Mouse (Mus musculus) CD4-positive helper T cell, adult 2 months (primary cell): ENCODE results near the gene Cacna2d1.

Experiments
- DNase-seq: peaks from one replicate; pipeline ENCODE4 v3.0.0-alpha.2; 2012; ENCODE audit warnings: low read depth, missing footprints, low spot score

Gene Cacna2d1

DNA sequence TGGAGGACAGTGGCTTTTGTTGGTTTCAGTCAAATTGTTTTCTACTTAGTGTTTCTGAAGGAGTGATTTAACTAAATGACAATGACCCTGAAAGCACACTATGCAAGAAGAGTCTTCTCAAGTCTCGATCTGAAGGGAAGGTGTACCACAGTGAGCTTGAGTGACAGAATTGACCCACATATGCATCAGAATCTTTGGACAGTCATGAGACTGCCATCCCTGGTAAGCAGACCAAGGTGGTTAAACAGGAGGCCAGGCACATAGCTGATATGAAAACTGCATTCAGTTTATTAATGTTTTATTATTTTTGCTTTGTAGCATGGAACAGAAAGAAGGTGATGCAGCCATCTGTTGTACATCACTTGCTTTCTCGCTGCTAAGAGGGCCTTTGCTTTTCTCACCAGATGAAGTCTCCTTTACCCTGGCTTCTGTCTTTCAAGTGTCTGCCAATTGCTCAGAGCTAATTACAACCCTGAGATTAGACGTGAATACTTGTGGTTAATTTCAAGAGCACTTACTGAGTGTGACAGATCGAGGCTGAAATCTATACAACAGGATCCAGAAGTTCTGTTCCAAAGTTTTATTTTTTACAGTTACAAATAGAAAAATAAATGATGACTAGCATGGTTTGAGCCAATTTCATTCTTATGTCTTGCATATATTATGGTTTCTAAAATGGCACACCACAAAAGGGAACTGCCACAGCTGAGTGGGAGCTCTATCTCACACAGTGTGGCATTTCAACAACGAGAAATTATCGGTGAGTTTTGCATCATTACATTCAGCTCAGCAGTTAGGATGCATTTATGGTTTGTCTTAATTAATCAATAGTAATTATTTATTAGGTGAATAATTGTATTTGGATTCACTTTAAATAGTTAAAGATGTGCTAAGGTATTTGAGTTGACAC is 221.1 kb downstream of the Cacna2d1 start:
- no peak for DNase-seq

DNA sequence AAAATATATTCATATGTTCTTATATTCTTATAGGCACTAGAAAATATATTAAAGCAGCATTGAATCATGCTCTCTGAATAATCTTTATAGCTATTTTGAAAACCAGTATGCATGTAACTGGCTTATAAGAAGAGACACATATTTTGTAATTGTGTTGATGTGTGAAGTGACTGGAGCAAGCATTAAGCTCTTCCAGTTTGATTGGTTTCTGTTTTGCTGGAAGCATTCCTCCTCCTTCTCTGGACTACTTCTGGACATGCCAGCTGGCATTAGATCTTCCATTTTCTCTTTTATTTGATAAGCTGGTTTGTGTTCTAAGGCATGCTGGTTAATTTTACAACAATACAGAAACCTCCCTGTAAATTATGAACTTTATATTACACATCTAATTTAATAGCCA is 228.8 kb downstream of the Cacna2d1 start:
- no peak for DNase-seq

DNA sequence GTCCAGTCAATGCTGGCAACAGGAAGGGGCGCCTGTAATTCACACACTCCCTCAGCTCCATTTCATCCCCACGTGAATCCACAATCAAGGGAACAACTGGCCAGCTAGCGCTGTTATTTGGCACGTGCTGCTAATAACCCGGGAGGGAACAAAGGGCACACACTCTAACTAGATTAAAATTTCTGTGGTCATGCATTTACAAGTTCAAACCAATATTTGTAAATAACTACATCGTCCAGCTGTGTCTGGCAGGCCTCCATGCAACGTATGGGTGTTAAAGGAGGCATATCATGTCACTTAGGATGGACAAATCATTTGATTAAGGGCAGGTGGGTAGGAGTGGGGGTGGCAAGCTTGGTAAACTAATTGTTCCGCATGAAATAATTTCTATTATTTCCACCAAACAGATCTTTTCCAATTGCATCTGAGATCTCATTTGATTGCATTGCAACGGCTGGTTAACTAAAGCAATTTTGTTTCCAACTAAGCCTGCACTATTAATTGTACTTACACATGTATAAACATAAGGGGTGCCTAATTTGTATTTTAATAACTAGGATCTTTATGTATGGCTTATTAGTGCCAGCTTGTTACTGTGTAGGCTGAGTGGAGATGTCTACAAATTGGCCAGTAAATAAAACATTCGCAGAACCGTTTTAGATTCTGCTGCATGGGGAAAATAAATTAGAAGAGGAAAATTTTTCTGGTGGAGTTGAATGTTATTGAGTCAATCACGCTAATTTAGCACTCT is 231.8 kb downstream of the Cacna2d1 start:
- no peak for DNase-seq

DNA sequence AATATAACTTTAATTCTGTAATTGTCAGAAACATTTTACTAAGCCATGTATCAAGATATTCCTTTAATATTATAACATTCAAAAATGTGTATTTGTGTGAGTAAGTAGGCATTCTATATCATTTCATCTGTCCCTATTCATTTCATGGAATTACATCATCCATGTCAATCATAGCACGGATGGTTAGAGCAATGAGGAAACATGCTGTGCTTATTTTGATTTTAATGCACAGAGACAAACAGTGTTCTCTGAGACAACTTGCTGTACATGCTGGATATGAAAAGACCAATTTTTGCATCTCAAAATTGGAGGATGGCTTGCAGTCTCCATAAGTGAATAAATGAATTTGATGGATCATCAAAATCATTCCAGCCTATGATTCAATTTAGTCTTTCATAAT is 232.4 kb downstream of the Cacna2d1 start:
- no peak for DNase-seq

DNA sequence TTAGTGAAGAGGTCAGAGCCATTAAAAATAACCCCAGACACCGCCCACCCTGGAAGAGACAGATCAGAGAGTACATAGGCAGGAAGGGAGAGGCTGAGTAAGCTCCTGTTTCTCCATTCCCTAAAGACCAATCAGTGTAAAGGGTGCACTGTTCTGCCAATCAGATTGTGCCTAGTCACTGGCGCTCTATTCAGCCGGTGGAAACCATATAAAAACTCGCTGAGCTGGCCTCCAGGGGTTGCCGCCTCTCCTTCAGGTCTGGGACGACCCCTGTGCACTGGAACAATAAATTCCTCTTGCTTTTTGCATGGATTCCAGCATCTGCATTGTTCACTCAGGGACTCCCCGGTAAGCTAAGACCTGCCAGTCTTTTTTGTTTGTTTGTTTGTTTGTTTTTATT is 246.6 kb downstream of the Cacna2d1 start:
- DNase-seq, result no peak

DNA sequence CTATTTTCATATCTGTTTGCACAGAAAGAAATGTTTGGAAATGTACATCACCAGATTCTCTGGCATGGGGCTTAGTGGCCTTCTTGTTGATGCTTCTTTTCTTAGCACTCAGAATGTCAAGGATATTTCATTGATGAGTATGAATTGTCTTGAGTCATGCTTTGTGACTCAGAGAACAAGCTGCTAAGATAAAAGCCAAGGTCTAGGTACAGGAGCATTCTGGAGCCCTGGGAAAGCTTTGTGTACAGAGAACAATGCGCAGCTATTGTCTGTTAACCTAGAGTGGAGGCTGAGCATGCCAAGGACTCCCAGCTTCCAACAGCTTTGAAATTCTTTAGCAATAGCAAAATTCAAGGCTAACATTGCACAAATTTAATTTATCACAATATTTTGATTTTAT is 249.6 kb downstream of the Cacna2d1 start:
- no peak for DNase-seq

DNA sequence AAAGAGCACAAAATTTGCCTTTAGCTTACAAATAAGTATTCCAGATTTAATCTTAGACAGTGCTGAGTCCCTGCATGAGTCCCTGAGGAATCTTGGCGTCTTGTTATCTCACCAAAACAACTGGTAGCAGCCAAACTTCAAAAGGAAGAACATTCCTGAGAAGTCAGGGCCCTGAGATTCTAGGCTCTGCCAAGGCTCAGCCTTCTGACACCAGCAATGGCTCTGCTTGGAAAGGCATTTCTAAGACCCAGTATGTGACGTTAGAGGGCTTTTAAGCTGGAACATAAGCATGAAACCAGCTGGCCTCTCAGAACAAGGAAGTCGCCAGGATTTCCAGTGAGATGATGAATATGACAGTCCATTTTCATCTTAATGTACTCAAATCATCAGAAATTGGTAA is 253.4 kb downstream of the Cacna2d1 start:
- no peak for DNase-seq

DNA sequence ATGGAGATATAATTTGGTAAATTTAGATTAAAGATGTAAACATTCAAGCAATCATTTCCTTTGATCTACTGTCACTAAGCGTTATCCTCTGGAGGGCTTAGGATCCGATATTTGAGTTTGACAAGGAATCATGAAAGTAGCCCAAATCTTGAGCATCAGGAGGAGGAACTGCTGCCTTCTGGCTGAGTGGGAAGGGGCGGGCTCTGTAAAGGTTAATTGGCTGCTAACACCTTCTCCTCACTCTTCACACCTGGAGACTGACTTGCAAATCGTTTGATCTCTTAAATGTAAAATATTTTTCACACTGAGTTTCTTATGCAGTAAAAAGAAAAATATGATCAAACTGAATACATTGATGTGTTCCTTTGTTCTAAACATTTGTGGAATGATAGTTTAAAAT is 255.4 kb downstream of the Cacna2d1 start:
- no peak for DNase-seq

DNA sequence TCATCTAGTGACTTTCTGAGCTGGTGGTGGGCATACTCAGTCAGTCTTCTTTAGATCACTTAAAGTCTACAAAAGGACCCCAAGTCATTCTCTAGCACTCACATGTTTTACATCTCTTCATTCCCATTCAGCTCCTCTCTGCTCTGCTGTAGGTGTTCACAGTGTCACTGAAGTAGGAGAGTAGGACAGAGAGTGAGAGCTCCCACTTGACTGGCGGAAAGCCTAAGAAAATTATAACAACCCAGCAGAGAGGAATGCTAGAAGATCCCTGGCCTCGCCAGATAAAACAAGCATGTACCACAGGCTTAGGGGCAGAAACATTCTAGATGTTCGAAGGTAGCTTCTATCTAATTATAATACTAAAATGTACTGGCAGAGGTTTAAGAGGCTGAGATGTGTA is 256.7 kb downstream of the Cacna2d1 start:
- no peak for DNase-seq

DNA sequence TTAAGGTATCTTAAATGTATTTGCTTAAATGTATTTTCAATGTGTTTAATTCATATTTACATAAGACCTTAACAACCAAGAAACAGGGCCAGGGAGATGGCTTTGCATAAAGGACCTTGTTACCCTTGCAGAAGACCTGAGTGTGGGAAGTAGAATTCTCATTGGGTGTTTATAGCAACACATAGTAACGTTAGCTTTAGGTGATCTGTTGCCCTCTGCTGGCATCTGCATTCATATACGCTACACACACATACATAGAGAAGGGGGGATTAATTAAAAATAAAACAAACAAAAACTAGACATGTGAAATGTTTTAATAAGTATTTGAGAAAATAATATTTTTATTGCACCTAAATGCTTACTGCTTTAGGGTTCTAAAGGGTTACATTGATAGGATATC is 265.3 kb downstream of the Cacna2d1 start:
- no peak for DNase-seq

DNA sequence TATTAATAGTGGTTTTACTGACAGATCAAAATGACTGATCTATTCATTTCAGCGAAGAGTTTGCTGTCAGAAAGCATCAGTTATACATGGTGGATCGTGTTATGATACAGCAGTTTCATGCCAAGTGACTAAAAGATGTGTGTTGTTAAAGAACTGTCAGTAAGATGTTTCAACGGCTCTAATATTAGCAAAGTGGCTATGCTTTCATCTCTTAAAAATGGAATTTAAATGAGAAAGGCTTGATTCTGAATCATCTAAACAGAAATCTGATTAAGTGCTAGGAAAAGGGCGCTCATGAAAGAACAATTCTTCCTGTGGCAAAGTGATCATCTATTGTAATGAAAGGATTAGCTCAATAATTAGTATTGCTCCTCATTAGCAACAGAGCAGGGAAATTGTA is 287.5 kb downstream of the Cacna2d1 start:
- DNase-seq, result no peak

DNA sequence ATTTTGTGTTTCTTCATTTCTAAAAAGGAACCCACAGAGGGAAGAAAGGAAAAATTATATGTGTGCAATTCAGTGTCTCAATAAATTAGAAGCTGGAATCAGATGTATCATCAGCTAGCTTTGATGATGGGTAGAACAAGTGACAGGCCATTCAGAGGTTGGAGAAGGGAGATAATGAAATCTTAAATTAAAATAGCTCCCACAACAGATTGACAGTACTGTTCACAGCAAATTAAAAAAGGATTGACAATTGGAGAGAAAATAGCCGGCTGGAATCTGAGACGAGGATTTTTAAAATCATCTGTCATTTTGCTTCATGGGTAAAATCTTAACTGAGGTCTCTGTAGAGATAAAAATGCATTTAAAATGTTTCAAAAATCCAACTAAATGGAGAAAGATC is 290.9 kb downstream of the Cacna2d1 start:
- no peak for DNase-seq

DNA sequence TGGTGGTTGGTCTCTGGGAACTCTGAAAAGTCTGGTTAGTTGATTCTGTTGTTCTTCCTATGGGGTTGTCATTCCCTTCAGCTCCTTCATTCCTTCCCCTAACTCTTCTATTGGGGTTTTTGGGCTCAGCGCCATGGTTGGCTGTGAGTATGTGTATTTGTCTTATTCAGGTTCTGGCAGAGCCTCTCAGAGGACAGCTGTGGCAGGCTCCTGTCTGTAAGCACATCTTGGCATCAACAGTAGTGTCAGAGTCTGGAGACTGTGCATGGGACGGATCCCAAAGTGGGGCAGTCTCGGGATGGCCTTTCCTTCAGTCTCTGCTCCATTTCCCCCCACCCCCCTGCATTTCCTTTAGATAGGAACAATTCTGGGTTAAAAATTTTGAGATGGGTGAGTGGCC is 294.9 kb downstream of the Cacna2d1 start:
- no peak for DNase-seq

DNA sequence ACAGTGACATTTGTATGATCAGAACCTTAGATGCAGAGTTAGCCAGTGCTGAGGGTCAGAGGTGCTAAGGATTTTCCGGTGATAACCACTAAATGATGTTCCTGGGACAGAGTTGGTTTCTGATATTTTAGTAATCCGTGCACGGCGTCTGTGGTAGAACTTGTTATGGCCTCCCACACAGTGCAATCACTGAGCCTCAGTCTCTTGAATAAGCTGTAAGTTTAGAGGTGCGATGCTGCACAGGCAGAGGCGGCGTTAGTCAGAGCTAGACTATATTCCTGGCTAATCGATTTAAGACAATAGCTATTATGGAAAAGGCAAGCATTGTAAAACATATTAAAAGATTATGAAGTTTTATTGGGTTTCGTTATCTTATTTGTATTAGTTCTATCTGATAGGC is 297.0 kb downstream of the Cacna2d1 start:
- DNase-seq, result no peak

DNA sequence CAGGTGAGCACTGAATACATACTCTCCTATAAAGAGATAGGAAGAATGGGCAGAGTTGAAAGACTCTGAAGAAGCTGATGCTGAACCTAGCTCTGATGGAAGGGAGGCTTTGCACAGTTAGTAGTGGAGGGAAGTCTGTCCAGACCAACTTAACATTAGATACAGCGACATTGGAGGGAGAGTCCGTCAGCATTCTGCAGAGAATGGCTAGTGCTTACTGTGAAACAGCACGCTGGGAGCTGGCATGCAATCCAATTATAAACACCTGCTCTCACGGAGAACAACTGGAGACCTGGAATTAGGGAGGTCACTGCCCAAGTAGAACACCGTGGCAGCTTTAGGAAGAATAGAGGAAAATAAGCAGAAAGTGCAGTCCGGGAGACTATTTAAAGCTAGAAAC is 300.4 kb downstream of the Cacna2d1 start:
- no peak for DNase-seq

DNA sequence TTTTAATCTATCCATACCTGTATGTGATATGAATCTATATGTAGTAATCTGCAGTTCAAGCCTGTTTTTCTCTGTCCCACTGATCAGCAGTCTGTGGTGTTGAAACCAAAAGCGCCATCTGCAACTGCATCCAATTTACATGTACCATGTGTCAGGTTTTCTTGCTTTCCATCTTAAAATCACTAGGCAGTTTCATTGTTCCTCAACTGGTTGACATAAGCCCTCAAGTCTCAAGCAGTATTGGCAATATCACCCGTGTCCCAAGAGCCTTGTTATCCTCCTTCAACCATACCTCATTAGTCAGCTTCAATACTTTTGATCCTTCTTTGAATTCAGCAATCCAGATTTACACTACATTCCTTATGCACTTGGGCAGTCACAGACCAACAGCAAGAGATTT is 301.4 kb downstream of the Cacna2d1 start:
- DNase-seq, result no peak

DNA sequence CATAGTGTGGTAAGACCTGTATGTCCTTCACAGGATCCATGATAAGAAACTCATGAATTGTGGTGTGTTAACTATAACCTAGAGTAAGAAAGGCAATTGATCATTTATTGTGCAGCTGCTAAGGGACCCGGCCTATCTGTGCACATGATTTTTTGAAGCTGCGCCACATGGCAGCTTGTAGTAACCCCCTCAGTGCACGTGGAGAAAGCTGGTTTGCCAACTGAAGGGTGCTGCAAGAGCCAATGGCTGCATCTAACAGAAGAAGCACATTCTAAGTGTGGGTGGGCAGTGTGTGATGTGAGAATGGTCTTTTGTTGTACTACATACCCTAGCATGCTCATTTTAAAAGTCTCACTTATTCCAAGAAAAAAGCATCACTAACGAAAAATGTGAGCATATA is 302.1 kb downstream of the Cacna2d1 start:
- DNase-seq, result no peak

DNA sequence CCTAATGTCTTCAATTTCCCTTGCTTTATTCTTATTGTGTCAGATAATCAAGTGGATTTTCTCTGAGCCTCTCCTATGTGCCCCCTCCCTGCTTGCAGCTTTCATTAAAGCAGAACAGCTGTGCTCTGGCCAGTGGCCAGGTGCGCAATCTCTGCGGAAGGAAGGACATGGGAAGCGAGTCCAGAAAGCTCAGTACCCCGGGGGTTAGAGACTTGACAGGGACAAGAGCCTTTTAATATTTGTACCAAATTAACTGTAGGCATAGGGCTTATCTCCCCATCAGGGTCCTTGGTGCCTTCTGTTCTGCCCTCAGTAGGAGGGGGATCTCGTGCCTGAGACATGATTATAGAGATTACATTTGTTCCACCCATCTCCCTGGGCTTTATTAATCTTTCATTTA is 303.5 kb downstream of the Cacna2d1 start:
- no peak for DNase-seq

DNA sequence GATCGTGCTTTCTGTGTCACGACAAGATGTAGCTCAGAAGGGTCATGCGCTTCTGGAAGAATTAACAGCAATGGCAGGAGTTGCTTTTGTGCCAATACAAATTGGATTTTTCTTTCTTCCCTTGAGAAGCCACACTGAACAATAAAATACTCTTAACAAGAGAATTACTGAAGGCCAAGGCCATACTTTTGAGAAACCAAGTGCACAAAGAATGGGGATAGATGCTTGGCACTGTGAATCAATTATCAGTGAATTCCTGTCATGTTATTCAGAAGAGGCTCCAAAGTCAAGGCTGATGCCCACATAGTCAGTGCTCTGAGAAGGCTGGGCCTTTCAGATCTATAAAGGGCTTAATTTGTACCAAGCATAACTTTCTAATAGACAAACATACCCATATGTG is 305.8 kb downstream of the Cacna2d1 start:
- DNase-seq, result no peak

DNA sequence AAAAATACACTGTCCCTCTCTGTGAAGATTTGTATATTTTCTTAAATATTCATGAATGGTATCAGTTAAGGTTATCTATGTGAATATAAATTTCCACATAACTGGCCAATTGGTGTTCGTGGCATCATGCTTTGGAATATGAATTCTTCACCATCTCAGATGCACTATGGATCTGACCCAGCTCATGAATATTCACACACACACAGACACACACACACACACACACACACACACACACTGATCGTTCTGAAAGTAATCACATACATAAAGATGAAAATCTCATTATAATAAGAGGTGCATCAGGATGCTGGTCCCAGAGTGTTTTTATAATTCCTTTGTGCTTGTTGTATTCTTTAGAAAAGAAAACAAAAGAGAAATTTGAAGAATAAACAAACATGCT is 309.1 kb downstream of the Cacna2d1 start:
- no peak for DNase-seq

DNA sequence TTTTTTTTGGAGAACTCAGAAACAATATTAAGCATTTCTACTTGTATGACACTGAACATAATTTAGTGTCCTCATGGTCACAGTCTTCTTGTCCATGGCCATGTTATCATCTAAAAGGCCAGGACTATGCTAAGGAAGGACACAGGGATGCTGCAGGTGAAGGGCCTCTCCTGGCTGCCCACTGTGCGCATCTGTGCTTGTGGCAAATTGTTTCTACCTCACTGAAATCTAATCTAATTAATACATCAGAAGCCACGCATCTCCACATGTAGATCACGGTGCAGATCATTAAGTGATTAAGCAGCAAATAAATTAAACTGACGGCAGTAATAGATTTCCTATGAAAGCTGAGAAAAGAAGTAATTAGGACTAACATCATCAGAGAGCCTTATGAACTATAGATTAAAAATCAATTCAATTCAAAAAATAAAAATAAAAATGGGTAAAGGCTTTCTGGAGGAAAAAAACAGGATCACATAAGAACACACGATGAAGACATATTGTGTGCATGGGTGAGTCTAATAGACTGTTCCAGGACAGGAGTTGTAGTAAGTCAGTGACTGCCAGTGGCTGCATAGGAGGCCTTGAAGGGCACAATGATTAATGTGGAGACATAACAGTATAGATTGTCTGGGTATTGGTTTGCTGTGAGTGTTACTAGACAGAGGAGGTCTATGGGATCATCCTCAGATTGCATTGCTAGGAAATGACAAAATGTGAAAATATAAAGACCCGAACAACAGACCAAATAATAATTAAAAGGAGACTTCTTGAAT is 318.4 kb downstream of the Cacna2d1 start:
- DNase-seq, result no peak

DNA sequence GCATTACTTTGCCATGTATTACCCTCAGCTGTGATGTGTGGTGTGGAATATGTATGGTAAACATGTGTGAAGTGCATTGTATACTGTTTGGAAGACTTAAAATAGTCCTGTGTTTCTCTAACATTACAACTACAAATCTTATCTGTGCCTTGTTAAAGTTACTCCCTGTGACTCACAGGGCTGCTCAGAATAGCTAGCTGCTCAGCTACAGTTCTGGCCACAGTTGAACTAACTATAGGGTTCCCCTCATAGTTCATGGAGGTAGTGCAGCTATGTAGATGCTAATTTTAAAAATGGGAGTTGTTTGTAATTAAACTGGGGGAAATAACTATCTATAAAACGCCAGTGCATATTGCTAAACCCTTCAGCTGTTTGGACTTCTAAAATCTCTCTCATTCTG is 319.3 kb downstream of the Cacna2d1 start:
- no peak for DNase-seq
